Mouse (Mus musculus) heart, postnatal 25 days (tissue): Measurements from ENCODE around the gene Zfp947. TPM values are rescaled to one million over a fixed set of nuclear protein-coding genes. Genes with fewer than 3 reads are reported as not detected.
A peak's percentile ranks its signal among the peaks of the same experiment; 100 is the strongest.
"Not testable (repeated sequence)": the region's sequence is repeated elsewhere in the genome, so short reads cannot be mapped to it uniquely, and the experiment has no call there.

Experiments
- DNase-seq: peaks from one replicate; pipeline ENCODE4 v3.0.0; 2022; ENCODE audit warnings: low spot score
- intact Hi-C: fragments of 180-260 bp; cut with DNase I; formaldehyde crosslinking; loops from one replicate; pipeline ENCODE4 v1.15.1; 2025
- total RNA-seq, 2 experiments: library from RNA; stranded (reverse); gene quantifications; 2 replicates each; pipeline ENCODE4 v1.2.3; 2021

Zfp947 gene
- 1 to 10 TPM; 1.0 to 1.5 TPM for total RNA-seq

GRCm38 (mm10) chr17:22165722-22166294 is at the start of gene Zfp947:
Gene Zfp947, minus strand, starts transcription at chr17:22166190.
- intact Hi-C loops, result loop anchor here (10.0 kb wide), 1 partner anchor 249 kb away; no protein-coding TSS in a partner anchor
- peak; percentile 11 for DNase-seq

DNA sequence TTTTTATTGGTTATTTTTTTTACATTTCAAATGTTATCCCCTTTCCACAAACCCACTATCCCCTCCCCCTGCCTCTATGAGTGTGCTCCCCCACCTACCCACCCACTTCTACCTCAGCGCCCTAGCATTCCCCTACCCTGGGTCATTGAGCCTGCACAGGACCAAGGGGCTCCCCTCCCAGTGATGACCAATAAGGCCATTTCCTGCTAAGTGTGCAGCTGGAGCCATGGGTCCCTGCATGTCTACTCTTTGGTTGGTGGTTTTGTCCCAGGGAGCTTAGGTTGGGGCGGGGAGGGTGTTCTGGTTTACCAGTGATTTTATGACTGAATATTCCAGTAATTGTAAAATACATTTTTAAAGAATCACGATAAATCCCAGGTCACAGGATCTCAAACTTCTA is 686 bp downstream of the Zfp947 start:
- not testable (repeated sequence) for DNase-seq
- intact Hi-C loops, result loop anchor here (10.0 kb wide), 1 partner anchor 249 kb away; no protein-coding TSS in a partner anchor

GRCm38 (mm10) chr17:22153951-22154350 is 12.0 kb downstream of the Zfp947 start:
- DNase-seq, intact Hi-C loops: not testable (repeated sequence)

DNA sequence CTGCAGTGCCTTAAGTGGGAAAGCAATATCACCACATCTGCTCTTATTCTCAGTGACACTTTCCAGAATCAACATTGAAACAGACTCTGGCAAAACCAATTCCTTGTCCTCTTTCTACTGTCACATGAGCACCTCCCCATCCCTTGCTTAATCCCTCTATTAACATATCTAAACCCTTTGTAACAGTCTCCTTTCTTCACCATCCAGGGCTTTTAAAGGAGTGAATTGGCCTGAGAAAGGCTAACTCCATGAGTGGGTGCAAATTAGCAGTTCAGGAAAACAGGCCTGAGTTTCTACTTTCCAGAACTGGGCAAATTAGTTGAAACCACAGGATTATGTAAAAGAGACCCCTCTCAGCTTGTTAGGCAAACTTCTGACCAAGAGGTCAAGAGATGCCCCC is 47.2 kb downstream of the Zfp947 start:
- DNase-seq, result no peak
- intact Hi-C loops, result no loop called here

Other genes with a start within 250 kb of the Zfp947 start
- gene Zfp942, start 203.7 kb downstream of the Zfp947 start, total RNA-seq, result 1 to 10 TPM; 5.4 to 6.9 TPM
- gene Zfp943, start 203.6 kb downstream of the Zfp947 start, total RNA-seq, result 10 to 100 TPM; 17.8 to 19.1 TPM
- 1 to 10 TPM; 2.1 to 2.2 TPM for gene Zfp994, start 59.4 kb upstream of the Zfp947 start, total RNA-seq
- gene CT030661.1, start 148.6 kb upstream of the Zfp947 start, total RNA-seq, result 1 to 10 TPM; 6.2 to 7.0 TPM
- gene Zfp944, start 195.2 kb upstream of the Zfp947 start, total RNA-seq, result 1 to 10 TPM; 4.4 to 4.8 TPM
- 1 to 10 TPM; 7.6 to 9.3 TPM for gene Zfp758, start 195.3 kb upstream of the Zfp947 start, total RNA-seq